Mouse (Mus musculus): ENCODE measurements around the gene Mbtps1.

Gene Mbtps1

GRCm38 (mm10) chr8:119558603-119559401 is at the start of gene Mbtps1:
Mbtps1 (minus strand) TSS chr8:119558735.
- peak; percentile 86 for DNase-seq (ENCODE audit: extremely low read depth, low read depth)

- peak; percentile 24 for DNase-seq (ENCODE audit: extremely low read depth, low read depth)
These were observed 47.7 kb upstream of the Mbtps1 start for GRCm38 (mm10) chr8:119606224-119606623.

GRCm38 (mm10) chr8:119604996-119605395 is 46.5 kb upstream of the Mbtps1 start, which contains the start of gene Taf1c:
Taf1c (minus strand) TSS chr8:119605222.
- peak; percentile 85 for DNase-seq (ENCODE audit: extremely low read depth, low read depth)

- peak; percentile 38 for DNase-seq (ENCODE audit: extremely low read depth, low read depth)
These were observed 45.9 kb upstream of the Mbtps1 start for GRCm38 (mm10) chr8:119604398-119604803.

- no peak for DNase-seq (ENCODE audit: extremely low read depth, low read depth)
These were observed 45.2 kb upstream of the Mbtps1 start for GRCm38 (mm10) chr8:119603771-119604170.

GRCm38 (mm10) chr8:119591456-119591855 is 32.9 kb upstream of the Mbtps1 start:
- no peak for DNase-seq (ENCODE audit: extremely low read depth, low read depth)

GRCm38 (mm10) chr8:119590348-119590747 is 31.8 kb upstream of the Mbtps1 start:
- no peak for DNase-seq (ENCODE audit: extremely low read depth, low read depth)

- no peak for DNase-seq (ENCODE audit: extremely low read depth, low read depth)
These were observed 30.3 kb upstream of the Mbtps1 start for GRCm38 (mm10) chr8:119588844-119589243.

GRCm38 (mm10) chr8:119588321-119588720 is 29.8 kb upstream of the Mbtps1 start:
- no peak for DNase-seq (ENCODE audit: extremely low read depth, low read depth)

GRCm38 (mm10) chr8:119585901-119586300 is 27.4 kb upstream of the Mbtps1 start:
- no peak for DNase-seq (ENCODE audit: extremely low read depth, low read depth)

GRCm38 (mm10) chr8:119580441-119581161 is 22.1 kb upstream of the Mbtps1 start:
- DNase-seq (ENCODE audit: extremely low read depth, low read depth): no peak

GRCm38 (mm10) chr8:119579096-119579495 is 20.6 kb upstream of the Mbtps1 start:
- DNase-seq (ENCODE audit: extremely low read depth, low read depth): no peak

GRCm38 (mm10) chr8:119575366-119575726 is 16.8 kb upstream of the Mbtps1 start:
- DNase-seq (ENCODE audit: extremely low read depth, low read depth): no peak

- no peak for DNase-seq (ENCODE audit: extremely low read depth, low read depth)
These were observed 16.2 kb upstream of the Mbtps1 start, which contains the start of the genes Hsdl1 and Dnaaf1 for GRCm38 (mm10) chr8:119574437-119575365. Hsdl1 (minus strand) TSS chr8:119575183. Dnaaf1 (plus strand) TSS chr8:119575235.

- no peak for DNase-seq (ENCODE audit: extremely low read depth, low read depth)
These were observed 13.9 kb upstream of the Mbtps1 start for GRCm38 (mm10) chr8:119572411-119572810.

GRCm38 (mm10) chr8:119571135-119571534 is 12.6 kb upstream of the Mbtps1 start:
- DNase-seq (ENCODE audit: extremely low read depth, low read depth): no peak

GRCm38 (mm10) chr8:119569881-119570280 is 11.3 kb upstream of the Mbtps1 start:
- DNase-seq (ENCODE audit: extremely low read depth, low read depth): no peak

- no peak for DNase-seq (ENCODE audit: extremely low read depth, low read depth)
These were observed 10.4 kb upstream of the Mbtps1 start for GRCm38 (mm10) chr8:119568951-119569350.

GRCm38 (mm10) chr8:119568251-119568650 is 9.7 kb upstream of the Mbtps1 start:
- DNase-seq (ENCODE audit: extremely low read depth, low read depth): no peak

GRCm38 (mm10) chr8:119566367-119566766 is 7.8 kb upstream of the Mbtps1 start:
- DNase-seq (ENCODE audit: extremely low read depth, low read depth): no peak

- DNase-seq (ENCODE audit: extremely low read depth, low read depth): no peak
These were observed 5.3 kb upstream of the Mbtps1 start for GRCm38 (mm10) chr8:119563849-119564251.
